In genomic region chr3:60114571-60114970, GRCm38 (mm10) we compare ENCODE assay signal across 22 mouse cellular contexts. TPM values are rescaled to one million over a fixed set of nuclear protein-coding genes. Genes with fewer than 3 reads are reported as not detected.
"Had no signal": no experiment of that assay in that cellular context is flagged by ENCODE, and none has a peak within 500 bp of the region (broad histone marks: within the 10 kb centered on the region; RNA-seq: fewer than 3 reads in every experiment).

No protein-coding gene starts in this region.

- H3K27ac ChIP-seq: liver, embryonic 15.5 days; lung, embryonic 15.5 days; macrophage; midbrain, embryonic 12.5 days; midbrain, embryonic 15.5 days; neural tube, embryonic 12.5 days; stomach, embryonic 15.5 days; stomach, postnatal 0 days had no signal

- H3K9ac ChIP-seq: liver, embryonic 15.5 days; liver, postnatal 0 days; lung, embryonic 15.5 days; midbrain, embryonic 12.5 days; midbrain, embryonic 15.5 days; neural tube, embryonic 12.5 days; stomach, embryonic 15.5 days had no signal

- H3K36me3 ChIP-seq: liver, embryonic 15.5 days; lung, embryonic 15.5 days; midbrain, embryonic 12.5 days; midbrain, embryonic 15.5 days; neural tube, embryonic 12.5 days; stomach, embryonic 15.5 days had no signal

- ATAC-seq: liver, postnatal 0 days; lung, postnatal 0 days; midbrain, embryonic 15.5 days had no signal

- H3K27me3 ChIP-seq: liver, embryonic 15.5 days; lung, embryonic 15.5 days; midbrain, embryonic 12.5 days; midbrain, embryonic 15.5 days; neural tube, embryonic 12.5 days; stomach, embryonic 15.5 days had no signal

- H3K4me3 ChIP-seq: liver, embryonic 15.5 days; lung, embryonic 15.5 days; megakaryocyte, embryonic 14.5 days; midbrain, embryonic 12.5 days; midbrain, embryonic 15.5 days; neural tube, embryonic 12.5 days; stomach, embryonic 15.5 days had no signal

- H3K4me2 ChIP-seq: liver, embryonic 15.5 days; lung, embryonic 15.5 days; midbrain, embryonic 12.5 days; midbrain, embryonic 15.5 days; neural tube, embryonic 12.5 days; stomach, embryonic 15.5 days had no signal

- H3K4me1 ChIP-seq: liver, embryonic 15.5 days; lung, embryonic 15.5 days; midbrain, embryonic 12.5 days; midbrain, embryonic 15.5 days; neural tube, embryonic 12.5 days; stomach, embryonic 15.5 days had no signal

- DNase-seq: liver, postnatal 0 days; lung, adult 2 months; lung, postnatal 14 days; lung, postnatal 36 days; right cerebral cortex, postnatal 25 days; right cerebral cortex, postnatal 4 days; thymus, adult 2 months; thymus, postnatal 25 days; thymus, postnatal 4 days had no signal

- H3K9me3 ChIP-seq: liver, embryonic 15.5 days; lung, embryonic 15.5 days; megakaryocyte, embryonic 14.5 days; midbrain, embryonic 12.5 days; midbrain, embryonic 15.5 days; neural tube, embryonic 12.5 days; stomach, embryonic 15.5 days had no signal

RNA-seq across cellular contexts. Expression of gene Sucnr1, which starts 32.9 kb away (rescaled TPM):
- total RNA-seq: midbrain, postnatal 0 days; neutrophil, adult 5-6 weeks had no signal
- polyA plus RNA-seq: lung, postnatal 0 days; macrophage; midbrain, embryonic 12.5 days; midbrain, embryonic 15.5 days; midbrain, postnatal 0 days; neural tube, embryonic 12.5 days; neural tube, embryonic 14.5 days had no signal
